Mouse (Mus musculus) liver, adult 2 months (tissue): ENCODE data around the gene Nrxn3. TPM values are rescaled to one million over a fixed set of nuclear protein-coding genes. Genes with fewer than 3 reads are reported as not detected.

Experiments
- DNase-seq: peaks from one replicate; pipeline ENCODE4 v3.0.0-alpha.2; 2011; ENCODE audit warnings: low read depth, low spot score; ENCODE audit errors: extremely low read depth
- H3K27ac ChIP-seq: fragments of 200-500 bp; replicated peaks from 2 replicates; pipeline ENCODE4 v1.5.1; 2012; ENCODE audit warnings: low read depth, mild to moderate bottlenecking, control low read depth, inconsistent platforms, low read length; ENCODE audit not compliant: insufficient read depth
- H3K27me3 ChIP-seq: fragments of 200-500 bp; 2 replicates; pipeline ENCODE4 v1.6.1; 2012; ENCODE audit warnings: mild to moderate bottlenecking, moderate library complexity, low read length, inconsistent platforms; ENCODE audit not compliant: control insufficient read depth, insufficient read depth
- H3K36me3 ChIP-seq: fragments of 200-500 bp; 2 replicates; pipeline ENCODE4 v1.6.1; 2012; ENCODE audit warnings: low read length, inconsistent platforms; ENCODE audit not compliant: control insufficient read depth, insufficient read depth
- H3K4me1 ChIP-seq: fragments of 200-500 bp; 2 replicates; pipeline ENCODE4 v1.6.1; 2011; ENCODE audit warnings: low read length; ENCODE audit not compliant: control insufficient read depth, insufficient read depth
- H3K4me3 ChIP-seq: fragments of 200-500 bp; 2 replicates; pipeline ENCODE4 v1.5.1; 2011; ENCODE audit warnings: low read depth, mild to moderate bottlenecking, control low read depth, low read length, moderate library complexity; ENCODE audit not compliant: insufficient read depth
- H3K79me2 ChIP-seq: fragments of 200-500 bp; 2 replicates; pipeline ENCODE4 v1.6.1; 2012; ENCODE audit warnings: inconsistent platforms, mild to moderate bottlenecking, low read length, moderate library complexity; ENCODE audit not compliant: control insufficient read depth, insufficient read depth
- H3K9ac ChIP-seq: fragments of 200-500 bp; 2 replicates; pipeline ENCODE4 v1.6.1; 2012; ENCODE audit warnings: low read depth, mild to moderate bottlenecking, control low read depth, inconsistent platforms, low read length
- CTCF ChIP-seq: fragments of 200-500 bp; IDR thresholded peaks from 2 replicates; pipeline ENCODE4 v1.5.1; 2011; ENCODE audit warnings: low read depth, low read length, control low read depth
- POLR2A ChIP-seq: fragments of 200-500 bp; IDR thresholded peaks from 2 replicates; pipeline ENCODE4 v1.6.1; 2011; ENCODE audit warnings: low read length, control low read depth; ENCODE audit not compliant: insufficient read depth; ENCODE audit errors: extremely low read depth
- WGBS: fragments of 180-500 bp; shearing (Covaris S2); methylation state at CpG from one replicate; pipeline ENCODE4 v1.1.7; 2018; 5-methylcytosine and 5-hydroxymethylcytosine counted together
- polyA plus RNA-seq: library from polyadenylated mRNA; depleted of rRNA; stranded (reverse); fragments of >200 nt; gene quantifications from 2 replicates; pipeline ENCODE4 v1.2.3, GENCODE M21; 2012
- total RNA-seq: library from RNA; depleted of rRNA; stranded (reverse); fragments of >200 nt; gene quantifications from 2 replicates; pipeline ENCODE4 v1.2.3, GENCODE M21; 2014

The Nrxn3 gene
- total and polyA plus RNA-seq, 2 experiments, result 0.18 to 0.31 TPM

DNA sequence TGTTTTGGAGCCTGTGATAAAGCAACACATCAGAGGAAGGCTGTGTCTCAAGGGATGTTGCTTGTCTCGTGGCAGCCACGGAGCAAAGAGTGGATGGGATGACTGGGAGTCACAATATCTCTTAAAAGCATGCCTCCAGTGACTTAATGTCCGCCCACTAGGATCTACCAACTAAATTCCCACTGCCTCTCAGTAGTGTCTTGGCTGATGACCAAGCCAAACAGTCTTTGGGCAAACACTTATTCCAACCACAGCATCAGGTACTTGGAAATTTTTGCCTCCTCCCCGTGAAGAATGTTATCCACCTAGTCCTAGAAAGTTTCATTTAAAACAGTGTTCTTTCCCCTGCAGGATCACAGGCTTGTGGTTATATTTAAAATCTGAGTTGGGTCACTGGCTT is 917.4 kb downstream of the Nrxn3 start:
- WGBS, result 74% methylated on average over 4 of the region's 4 CpGs
- Histone ChIP-seq H3K4me3 (no peak overlapping the region), H3K4me1 (no peaks in the 10 kb centered on the region), H3K79me2 (no peaks in the 10 kb centered on the region), H3K27me3 (no peaks in the 10 kb centered on the region), H3K9ac (no peak overlapping the region), H3K36me3 (no peaks in the 10 kb centered on the region), H3K27ac (no peak overlapping the region)
- no peak for DNase-seq
- no peak for TF ChIP-seq CTCF
- no peak for TF ChIP-seq POLR2A

DNA sequence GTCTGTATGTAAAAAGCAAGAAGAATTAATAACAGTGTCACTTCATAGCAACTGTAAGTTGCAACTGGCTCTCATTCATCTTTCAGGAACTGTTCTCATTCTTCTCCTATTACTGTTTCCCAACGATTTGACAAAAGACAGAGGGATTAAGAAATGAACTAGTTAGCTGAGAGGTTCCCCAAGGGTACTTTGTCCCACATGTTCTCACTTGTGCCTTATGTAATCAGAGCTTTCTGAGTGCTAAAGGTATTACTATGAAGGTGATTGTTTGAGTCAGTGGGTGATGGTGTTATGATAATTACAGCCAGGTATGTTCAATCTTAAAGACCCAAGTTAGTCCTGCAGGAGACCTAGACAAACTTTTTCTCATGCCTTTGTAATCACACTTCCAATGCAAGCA is 918.8 kb downstream of the Nrxn3 start:
- Histone ChIP-seq H3K4me3 (no peak overlapping the region), H3K79me2 (no peaks in the 10 kb centered on the region), H3K27me3 (no peaks in the 10 kb centered on the region), H3K36me3 (no peaks in the 10 kb centered on the region), H3K4me1 (no peaks in the 10 kb centered on the region), H3K27ac (no peak overlapping the region), H3K9ac (no peak overlapping the region)
- no peak for DNase-seq
- no peak for TF ChIP-seq POLR2A
- no peak for TF ChIP-seq CTCF
- 9% methylated on average over 1 of the region's 1 CpGs for WGBS

DNA sequence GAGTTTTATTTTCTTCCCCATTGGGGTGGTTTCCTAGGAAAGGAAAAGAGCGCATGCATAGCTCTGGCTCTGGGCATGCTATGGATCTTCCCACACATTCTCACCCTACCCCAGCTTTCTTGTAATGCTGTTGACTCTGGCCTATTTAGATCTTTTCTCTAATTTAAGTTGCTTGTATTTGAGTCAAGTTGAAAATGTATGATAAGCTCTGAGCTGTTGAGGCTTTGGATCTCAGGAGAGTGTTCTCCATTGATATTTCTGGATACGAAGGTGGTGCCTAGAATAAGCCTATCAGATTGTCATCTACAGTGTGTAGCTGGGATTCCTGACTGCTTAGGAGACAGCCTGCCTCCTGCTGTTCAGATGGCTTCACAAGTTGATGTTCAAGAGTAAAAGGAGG is 930.5 kb downstream of the Nrxn3 start:
- Histone ChIP-seq H3K79me2 (no peaks in the 10 kb centered on the region), H3K27me3 (no peaks in the 10 kb centered on the region), H3K9ac (no peak overlapping the region), H3K4me3 (no peak overlapping the region), H3K4me1 (no peaks in the 10 kb centered on the region), H3K27ac (no peak overlapping the region), H3K36me3 (no peaks in the 10 kb centered on the region)
- no peak for TF ChIP-seq CTCF
- TF ChIP-seq POLR2A, result no peak
- 80% methylated on average over 2 of the region's 2 CpGs for WGBS
- DNase-seq, result no peak

DNA sequence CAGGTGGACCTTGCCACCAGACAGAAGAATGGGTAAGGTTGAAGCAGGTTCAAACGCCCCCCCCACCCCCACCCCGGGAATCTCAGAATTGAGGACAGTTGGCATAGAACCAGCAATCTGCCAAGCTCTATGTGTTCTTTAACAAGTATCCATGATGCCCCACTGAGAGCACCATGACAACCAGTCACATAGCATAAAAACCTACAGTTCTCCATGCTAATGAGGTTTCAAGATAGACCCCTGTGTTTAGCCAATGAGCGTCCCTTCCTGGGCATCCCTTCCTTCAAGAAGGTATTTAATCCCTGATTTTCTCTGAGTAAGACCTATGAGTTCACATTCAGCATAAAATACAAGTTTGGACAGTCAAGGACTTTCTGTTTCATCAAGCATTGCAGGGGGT is 938.5 kb downstream of the Nrxn3 start:
- Histone ChIP-seq H3K36me3 (no peaks in the 10 kb centered on the region), H3K27me3 (no peaks in the 10 kb centered on the region), H3K4me1 (no peaks in the 10 kb centered on the region), H3K79me2 (no peaks in the 10 kb centered on the region), H3K27ac (no peak overlapping the region), H3K4me3 (no peak overlapping the region), H3K9ac (no peak overlapping the region)
- 73% methylated on average over 3 of the region's 3 CpGs for WGBS
- no peak for TF ChIP-seq CTCF
- no peak for DNase-seq

DNA sequence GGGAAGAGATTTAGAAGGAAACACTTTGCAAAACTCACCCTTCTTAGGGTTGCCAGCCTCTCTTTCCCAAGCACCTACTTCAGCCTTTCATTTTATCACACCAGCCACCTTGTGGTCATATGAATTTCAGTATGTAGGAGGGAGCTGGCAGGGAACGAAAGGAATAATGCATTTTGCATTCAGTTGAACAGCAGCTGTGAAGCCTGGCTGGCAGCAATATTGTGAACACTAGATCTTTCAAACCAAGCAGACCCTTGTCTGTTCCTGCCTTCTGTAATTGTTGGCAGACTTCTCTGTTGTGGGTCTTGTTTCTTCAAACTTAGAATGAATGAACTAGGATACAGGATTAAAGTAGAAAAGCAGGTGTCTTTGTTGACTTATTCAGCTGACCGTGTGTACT is 946.2 kb downstream of the Nrxn3 start:
- no peak overlapping the region for H3K9ac ChIP-seq
- TF ChIP-seq POLR2A, result no peak
- TF ChIP-seq CTCF, result no peak
- no peaks in the 10 kb centered on the region for H3K27me3 ChIP-seq
- H3K27ac ChIP-seq, result no peak overlapping the region
- DNase-seq, result no peak
- H3K4me1 ChIP-seq, result no peaks in the 10 kb centered on the region
- H3K36me3 ChIP-seq, result no peaks in the 10 kb centered on the region
- 73% methylated on average over 2 of the region's 2 CpGs for WGBS
- no peaks in the 10 kb centered on the region for H3K79me2 ChIP-seq
- H3K4me3 ChIP-seq, result no peak overlapping the region

DNA sequence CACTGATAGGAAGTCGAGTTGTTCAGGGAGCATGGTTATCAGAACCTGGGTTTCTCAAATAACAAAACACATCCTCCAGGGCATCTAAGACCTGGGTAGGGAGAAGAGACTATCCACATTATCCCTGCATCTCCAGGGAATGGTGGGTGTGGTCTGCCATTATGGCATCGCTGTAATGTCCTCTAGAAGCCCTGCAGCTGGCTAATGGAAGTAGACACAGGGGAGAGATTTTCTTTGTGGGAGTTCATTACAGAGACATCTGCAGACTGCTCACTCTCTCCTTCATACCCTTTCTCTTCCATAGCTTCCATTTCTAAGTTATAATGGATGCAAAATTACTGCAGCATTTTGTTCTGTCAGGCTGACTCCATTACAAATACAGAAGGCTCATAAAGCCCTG is 950.1 kb downstream of the Nrxn3 start:
- Histone ChIP-seq H3K79me2 (no peaks in the 10 kb centered on the region), H3K4me1 (no peaks in the 10 kb centered on the region), H3K27ac (no peak overlapping the region), H3K27me3 (no peaks in the 10 kb centered on the region), H3K36me3 (no peaks in the 10 kb centered on the region), H3K9ac (no peak overlapping the region), H3K4me3 (no peak overlapping the region)
- TF ChIP-seq CTCF (no peak), POLR2A (no peak)
- WGBS, result 60% methylated on average over 2 of the region's 2 CpGs
- no peak for DNase-seq
